Mouse (Mus musculus): ENCODE measurements around the gene Sdk2. TPM values are rescaled to one million over a fixed set of nuclear protein-coding genes. Genes with fewer than 3 reads are reported as not detected.

Sdk2 gene
- total and polyA plus RNA-seq, 3 experiments = 0.22 TPM; not detected in 2

GRCm38 (mm10) chr11:113778733-113779679 is 287.8 kb downstream of the Sdk2 start:
- Histone ChIP-seq H3K4me1 (ENCODE audit: insufficient read depth, low read depth, low read length) (peaks cover 25% of the 10 kb centered on the region), H3K9me3 (replicated peaks) (no peaks in the 10 kb centered on the region), H3K4me3 (ENCODE audit: low read depth, low read length) (no peak overlapping the region), H3K27me3 (ENCODE audit: insufficient read depth, low read length) (no peaks in the 10 kb centered on the region; the same call in 1 of the 2 replicates), H3K36me3 (replicated peaks) (no peaks in the 10 kb centered on the region)
- ATAC-seq (ENCODE audit: extremely low read depth, insufficient number of reproducible peaks, low FRiP score, poor library complexity, severe bottlenecking) (no peak), DNase-seq (ENCODE audit: low spot score) (no peak)
- TF ChIP-seq GATA2 (IDR thresholded peaks at IDR 0.05; ENCODE audit: borderline replicate concordance, low read depth, low read length) (no peak), CTCF (IDR thresholded peaks at IDR 0.05; ENCODE audit: low read depth, low read length) (no peak), GATA1 (IDR thresholded peaks at IDR 0.05; ENCODE audit: borderline replicate concordance, low read length) (no peak), TAL1 (conservative IDR thresholded peaks at IDR 0.05; ENCODE audit: low read depth, low read length) (no peak), POLR2AphosphoS5 (IDR thresholded peaks at IDR 0.05; ENCODE audit: insufficient replicate concordance, low read depth, low read length) (no peak)

GRCm38 (mm10) chr11:113777878-113778464 is 288.9 kb downstream of the Sdk2 start:
- TF ChIP-seq GATA1 (IDR thresholded peaks at IDR 0.05; ENCODE audit: borderline replicate concordance, low read length) (no peak), TAL1 (conservative IDR thresholded peaks at IDR 0.05; ENCODE audit: low read depth, low read length) (no peak), CTCF (IDR thresholded peaks at IDR 0.05; ENCODE audit: low read depth, low read length) (no peak), POLR2AphosphoS5 (IDR thresholded peaks at IDR 0.05; ENCODE audit: insufficient replicate concordance, low read depth, low read length) (no peak), GATA2 (IDR thresholded peaks at IDR 0.05; ENCODE audit: borderline replicate concordance, low read depth, low read length) (no peak)
- Histone ChIP-seq H3K9me3 (replicated peaks) (no peaks in the 10 kb centered on the region), H3K4me1 (ENCODE audit: insufficient read depth, low read depth, low read length) (peaks cover 25% of the 10 kb centered on the region), H3K27me3 (ENCODE audit: insufficient read depth, low read length) (no peaks in the 10 kb centered on the region; the same call in 1 of the 2 replicates), H3K4me3 (ENCODE audit: low read depth, low read length) (peak overlapping the region; percentile 45; the same call in 1 of the 2 replicates), H3K36me3 (replicated peaks) (no peaks in the 10 kb centered on the region)
- no peak for DNase-seq (ENCODE audit: low spot score)
- 0 out of 2 replicates have a peak, but pooled peaks have one; percentile 22 for ATAC-seq (ENCODE audit: extremely low read depth, insufficient number of reproducible peaks, low FRiP score, poor library complexity, severe bottlenecking)

- no peak for ATAC-seq (ENCODE audit: extremely low read depth, insufficient number of reproducible peaks, low FRiP score, poor library complexity, severe bottlenecking)
These were observed 289.9 kb downstream of the Sdk2 start for GRCm38 (mm10) chr11:113776851-113777511.

GRCm38 (mm10) chr11:113774773-113775172 is 292.1 kb downstream of the Sdk2 start:
- Histone ChIP-seq H3K36me3 (replicated peaks) (no peaks in the 10 kb centered on the region), H3K9me3 (replicated peaks) (no peaks in the 10 kb centered on the region), H3K27me3 (ENCODE audit: insufficient read depth, low read length) (no peaks in the 10 kb centered on the region; the same call in 1 of the 2 replicates), H3K4me3 (ENCODE audit: low read depth, low read length) (no peak overlapping the region), H3K4me1 (ENCODE audit: insufficient read depth, low read depth, low read length) (peaks cover 25% of the 10 kb centered on the region)
- TF ChIP-seq GATA2 (IDR thresholded peaks at IDR 0.05; ENCODE audit: borderline replicate concordance, low read depth, low read length) = no peak
- no peak for TF ChIP-seq GATA1 (IDR thresholded peaks at IDR 0.05; ENCODE audit: borderline replicate concordance, low read length)
- no peak for TF ChIP-seq TAL1 (conservative IDR thresholded peaks at IDR 0.05; ENCODE audit: low read depth, low read length)
- no peak for TF ChIP-seq CTCF (IDR thresholded peaks at IDR 0.05; ENCODE audit: low read depth, low read length)
- TF ChIP-seq POLR2AphosphoS5 (IDR thresholded peaks at IDR 0.05; ENCODE audit: insufficient replicate concordance, low read depth, low read length) = no peak
- DNase-seq (ENCODE audit: low spot score) (no peak), ATAC-seq (ENCODE audit: extremely low read depth, insufficient number of reproducible peaks, low FRiP score, poor library complexity, severe bottlenecking) (no peak)

More at GRCm38 (mm10) chr11:113776851-113777511, 289.9 kb downstream of the Sdk2 start:
- no peak overlapping the region for H3K4me3 ChIP-seq (ENCODE audit: low read depth, low read length)
- no peaks in the 10 kb centered on the region; the same call in 1 of the 2 replicates for H3K27me3 ChIP-seq (ENCODE audit: insufficient read depth, low read length)
- TF ChIP-seq CTCF (IDR thresholded peaks at IDR 0.05; ENCODE audit: low read depth, low read length) = no peak
- TF ChIP-seq POLR2AphosphoS5 (IDR thresholded peaks at IDR 0.05; ENCODE audit: insufficient replicate concordance, low read depth, low read length) = no peak
- no peak for TF ChIP-seq GATA1 (IDR thresholded peaks at IDR 0.05; ENCODE audit: borderline replicate concordance, low read length)
- TF ChIP-seq GATA2 (IDR thresholded peaks at IDR 0.05; ENCODE audit: borderline replicate concordance, low read depth, low read length) = no peak
- no peak for TF ChIP-seq TAL1 (conservative IDR thresholded peaks at IDR 0.05; ENCODE audit: low read depth, low read length)
- H3K9me3 ChIP-seq (replicated peaks) = no peaks in the 10 kb centered on the region
- no peak for DNase-seq (ENCODE audit: low spot score)
- H3K36me3 ChIP-seq (replicated peaks) = no peaks in the 10 kb centered on the region
- H3K4me1 ChIP-seq (ENCODE audit: insufficient read depth, low read depth, low read length) = peaks cover 25% of the 10 kb centered on the region

- ATAC-seq (ENCODE audit: extremely low read depth, insufficient number of reproducible peaks, low FRiP score, poor library complexity, severe bottlenecking) = no peak
- TF ChIP-seq POLR2AphosphoS5 (IDR thresholded peaks at IDR 0.05; ENCODE audit: insufficient replicate concordance, low read depth, low read length) (no peak), TAL1 (conservative IDR thresholded peaks at IDR 0.05; ENCODE audit: low read depth, low read length) (no peak)
These were observed 293.7 kb downstream of the Sdk2 start for GRCm38 (mm10) chr11:113773191-113773590.

More at GRCm38 (mm10) chr11:113773191-113773590, 293.7 kb downstream of the Sdk2 start:
- Histone ChIP-seq H3K36me3 (replicated peaks) (no peaks in the 10 kb centered on the region), H3K27me3 (ENCODE audit: insufficient read depth, low read length) (no peaks in the 10 kb centered on the region; the same call in 1 of the 2 replicates), H3K4me1 (ENCODE audit: insufficient read depth, low read depth, low read length) (peaks cover 14% of the 10 kb centered on the region), H3K9me3 (replicated peaks) (no peaks in the 10 kb centered on the region), H3K4me3 (ENCODE audit: low read depth, low read length) (no peak overlapping the region)
- no peak for DNase-seq (ENCODE audit: low spot score)

All from G1E (cell line).